Mouse (Mus musculus) left cerebral cortex, adult 2 months (tissue): Measurements from ENCODE around the gene Eif4enif1. TPM values are rescaled to one million over a fixed set of nuclear protein-coding genes. Genes with fewer than 3 reads are reported as not detected.
A peak's percentile ranks its signal among the peaks of the same experiment; 100 is the strongest.
"Not testable (repeated sequence)": the region's sequence is repeated elsewhere in the genome, so short reads cannot be mapped to it uniquely, and the experiment has no call there.

Experiments
- DNase-seq, 2 experiments: peaks; one replicate each; pipeline ENCODE4 v3.0.0; 2021 to 2022; ENCODE audit warnings: low spot score in 2 of 2, mixed read lengths in 1 of 2; ENCODE audit errors: extremely low spot score in 1 of 2
- H3K27ac ChIP-seq: fragments of 200-600 bp; 2 replicates; pipeline ENCODE4 v1.8.1; 2022
- H3K4me3 ChIP-seq: fragments of 200-600 bp; 2 replicates; pipeline ENCODE4 v1.8.1; 2022
- CTCF ChIP-seq: fragments of 200-600 bp; IDR thresholded peaks from 2 replicates; pipeline ENCODE4 v1.8.1; 2022; ENCODE audit warnings: antibody characterized with exemption, mild to moderate bottlenecking, moderate library complexity
- intact Hi-C: fragments of 180-260 bp; cut with DNase I; formaldehyde crosslinking; loops from one replicate; pipeline ENCODE4 v1.15.1; 2025
- long read RNA-seq, 2 experiments: library from polyadenylated mRNA; stranded (forward); transcript quantifications; one replicate each; pipeline ENCODE4 v2.0.0; 2021; ENCODE audit warnings: borderline mapping rate in 2 of 2
- total RNA-seq, 2 experiments: library from RNA; stranded (reverse); gene quantifications; 2 replicates each; pipeline ENCODE4 v1.2.3; 2021

Eif4enif1 gene
- total RNA-seq, result 10 to 100 TPM; 71.1 to 72.6 TPM
- long read RNA-seq, experiment 1, transcript Eif4enif1-203 (19 exons, 3,614 nt), result major isoform, 20 of 79 reads
- long read RNA-seq, experiment 1, partial matches to known transcripts, result 8 of 79 reads
- long read RNA-seq, experiment 1, other reads (novel, unspliced or antisense), result 51 of 79 reads
- long read RNA-seq, experiment 2, partial matches to known transcripts, result 1 of 43 reads
- long read RNA-seq, experiment 2, other reads (novel, unspliced or antisense), result 37 of 43 reads

DNA sequence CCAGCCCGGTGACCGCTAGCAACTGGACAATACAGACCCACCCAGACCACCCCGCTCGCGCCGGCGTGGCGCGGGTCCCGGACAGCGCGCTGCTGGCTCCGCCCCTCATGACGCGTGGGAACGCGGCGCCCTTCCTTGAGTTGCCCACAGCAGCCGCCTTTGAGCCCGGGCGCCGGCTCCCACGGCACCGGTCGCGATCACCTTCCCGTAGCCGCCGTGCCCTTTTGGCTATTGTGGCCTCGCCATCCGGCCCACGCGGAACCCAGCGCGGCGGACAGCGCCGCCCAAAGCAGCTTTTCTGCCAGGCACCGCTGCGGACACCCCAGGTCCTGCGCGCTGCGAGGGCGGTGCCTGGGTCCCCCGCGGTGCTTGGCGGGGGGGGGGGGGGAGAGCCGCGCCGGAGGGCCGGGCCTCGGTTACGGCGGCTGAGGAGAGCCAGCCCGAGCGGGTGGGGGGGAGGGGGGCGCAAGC lies at the start of gene Eif4enif1:
Gene Eif4enif1, plus strand, starts transcription at position 162 of the 471 bp plus-strand sequence.
- Histone ChIP-seq H3K27ac (peak within 1 kb of the TSS; percentile 62), H3K4me3 (peak within 1 kb of the TSS; percentile 34)
- TF ChIP-seq CTCF, result no peak
- intact Hi-C loops, result loop anchor here (1.0 kb wide), 1 partner anchor 88 kb away; no protein-coding TSS in a partner anchor
- peak; percentile 88 to 89 for DNase-seq

DNA sequence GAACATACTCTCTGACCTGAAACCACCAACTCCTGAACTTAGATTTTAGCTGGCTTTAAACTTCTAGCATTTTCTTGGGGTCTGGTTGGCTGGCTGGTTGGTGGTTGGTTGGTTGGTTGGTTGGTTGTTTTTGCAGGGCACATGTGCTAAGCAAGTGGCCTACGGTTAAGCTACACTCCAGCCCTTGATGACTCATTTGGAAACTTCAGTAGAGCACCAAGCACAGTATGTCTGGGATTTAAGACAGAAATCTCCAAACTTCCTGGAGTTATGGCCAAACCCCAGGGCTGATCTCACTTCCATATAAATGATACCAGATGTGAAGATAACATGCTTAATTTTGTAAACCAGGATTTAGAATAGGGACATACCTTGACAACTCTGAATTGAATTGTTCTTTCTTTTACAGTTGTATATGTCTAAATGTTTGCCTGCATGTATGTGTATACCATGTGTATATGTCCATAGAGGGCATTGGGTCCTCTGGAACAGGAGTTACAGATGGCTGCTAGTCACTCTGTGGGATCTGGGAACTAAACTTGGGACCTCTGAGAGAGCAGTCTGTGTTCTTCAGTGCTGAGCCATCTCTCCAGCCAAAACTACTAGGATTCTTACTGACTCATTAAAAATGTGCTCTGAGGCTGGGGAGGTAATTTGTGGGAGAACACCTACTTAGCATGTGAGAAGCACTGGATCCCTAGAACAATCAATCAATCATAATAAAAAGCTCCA lies 48.4 kb upstream of the Eif4enif1 start:
- H3K4me3 ChIP-seq, intact Hi-C loops, H3K27ac ChIP-seq: not testable (repeated sequence)
- peak; percentile 65 to 68 for DNase-seq

DNA sequence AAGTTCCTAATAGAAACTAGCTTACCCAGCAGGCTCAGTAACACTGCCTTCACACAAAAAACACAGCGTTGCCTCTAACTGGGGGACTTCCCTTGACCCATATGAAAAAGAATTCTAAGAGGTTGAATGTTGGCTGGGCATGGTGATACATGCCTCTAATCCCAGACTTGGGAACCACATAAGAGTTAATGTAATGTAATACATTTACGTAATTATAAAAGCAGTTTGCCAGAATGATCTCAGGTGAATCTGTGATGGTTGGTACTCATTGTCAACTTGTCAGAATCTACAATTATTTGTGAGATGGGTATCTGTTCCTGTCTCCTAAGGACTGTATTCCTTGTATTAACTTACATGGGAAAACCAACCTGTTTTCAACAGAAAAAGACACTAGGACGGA lies 45.2 kb upstream of the Eif4enif1 start:
- H3K4me3 ChIP-seq, H3K27ac ChIP-seq, intact Hi-C loops, DNase-seq: not testable (repeated sequence)

DNA sequence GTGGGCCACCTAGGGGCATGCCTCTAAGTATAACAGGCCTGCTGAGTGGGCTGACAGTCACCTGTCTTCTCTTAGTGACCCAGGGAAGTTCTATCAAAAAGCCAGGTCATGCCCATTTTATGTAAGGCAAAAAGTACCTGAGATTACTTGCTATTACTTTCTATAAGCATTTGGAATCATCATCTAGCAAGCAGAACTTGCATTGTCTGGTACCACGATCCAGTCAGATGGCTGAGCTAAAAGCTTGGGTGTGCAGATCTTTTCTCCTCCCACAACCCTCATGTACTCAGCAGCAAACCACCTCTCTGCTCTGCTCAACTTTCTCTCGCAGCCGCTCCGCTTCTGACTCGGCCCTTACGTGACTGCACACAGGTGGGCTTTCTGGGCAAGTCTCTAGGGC lies 44.2 kb upstream of the Eif4enif1 start:
- H3K27ac ChIP-seq, H3K4me3 ChIP-seq, intact Hi-C loops: not testable (repeated sequence)
- peak; percentile 30 to 36 for DNase-seq

DNA sequence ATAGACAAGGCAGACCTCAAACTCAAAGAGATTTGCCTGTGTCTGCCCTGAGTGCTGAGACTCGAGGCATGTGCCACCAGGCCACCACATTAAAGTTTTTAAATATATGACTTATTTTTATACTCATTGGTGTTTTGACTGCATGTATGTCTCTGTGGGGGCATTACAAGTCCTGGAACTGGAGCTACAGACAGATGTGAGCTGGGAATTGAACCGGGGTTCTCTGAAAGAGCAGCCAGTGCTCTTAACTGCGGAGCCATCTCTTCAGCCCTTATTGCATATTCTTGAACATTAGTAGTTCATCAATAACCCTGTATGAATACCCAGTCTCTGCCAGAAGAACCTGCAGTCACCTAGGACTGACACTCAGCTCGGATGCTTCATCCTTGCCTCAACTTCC lies 43.4 kb upstream of the Eif4enif1 start:
- intact Hi-C loops, H3K27ac ChIP-seq, H3K4me3 ChIP-seq, DNase-seq: not testable (repeated sequence)

DNA sequence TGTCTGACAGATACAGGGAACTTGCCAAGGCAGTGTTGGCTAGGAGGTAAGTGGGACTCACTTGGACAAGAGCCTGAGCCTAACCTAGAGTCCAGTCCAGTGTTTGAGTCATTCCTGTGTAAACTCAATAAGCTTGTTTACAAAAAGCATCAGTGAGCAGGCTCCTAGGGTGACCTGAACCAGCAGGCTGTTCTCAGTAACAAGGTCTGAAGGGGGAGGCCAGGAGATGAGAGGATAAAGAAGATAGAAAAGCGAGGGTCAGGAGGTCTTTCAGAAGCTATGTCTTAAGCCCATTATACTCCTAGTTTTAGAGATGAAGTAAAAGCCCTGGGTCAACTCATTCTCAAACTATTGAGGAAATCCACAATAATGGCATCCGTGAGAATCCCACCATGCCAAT lies 40.8 kb upstream of the Eif4enif1 start:
- H3K4me3 ChIP-seq, H3K27ac ChIP-seq, intact Hi-C loops: not testable (repeated sequence)
- peak; percentile 70 to 71 for DNase-seq

DNA sequence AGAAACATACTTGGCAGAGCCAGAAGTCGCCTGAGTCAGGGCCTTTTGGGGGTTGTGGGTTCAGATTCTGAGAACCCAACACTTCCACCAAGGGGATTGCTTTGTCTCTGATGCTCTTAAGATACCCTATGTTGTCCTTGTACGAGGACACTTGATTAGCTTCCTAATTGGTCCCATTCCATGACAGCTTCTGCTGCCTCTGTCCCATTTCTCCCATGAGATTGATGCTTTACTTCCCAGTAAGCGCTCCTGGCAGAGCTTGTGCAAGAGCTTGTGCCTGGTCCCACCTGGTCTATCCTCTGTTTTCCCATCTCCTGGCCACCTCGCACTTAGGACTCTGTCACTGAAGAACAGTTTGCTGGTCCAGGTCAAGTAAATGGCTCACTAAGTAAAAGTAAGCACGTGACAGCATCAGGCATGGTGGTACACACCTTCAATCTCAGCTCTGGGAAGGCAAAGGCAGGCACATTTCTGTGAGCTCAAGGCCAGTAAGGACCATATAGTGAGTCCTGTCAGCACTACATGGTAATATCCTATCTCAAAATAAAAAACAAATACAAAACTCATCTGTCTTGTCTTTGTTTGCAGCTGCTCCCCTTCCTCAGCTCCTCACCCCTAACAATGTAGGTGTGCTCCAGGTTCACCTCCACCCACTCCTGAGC lies 39.8 kb upstream of the Eif4enif1 start:
- peak; percentile 70 to 74 for DNase-seq
- H3K27ac ChIP-seq, intact Hi-C loops, H3K4me3 ChIP-seq: not testable (repeated sequence)

DNA sequence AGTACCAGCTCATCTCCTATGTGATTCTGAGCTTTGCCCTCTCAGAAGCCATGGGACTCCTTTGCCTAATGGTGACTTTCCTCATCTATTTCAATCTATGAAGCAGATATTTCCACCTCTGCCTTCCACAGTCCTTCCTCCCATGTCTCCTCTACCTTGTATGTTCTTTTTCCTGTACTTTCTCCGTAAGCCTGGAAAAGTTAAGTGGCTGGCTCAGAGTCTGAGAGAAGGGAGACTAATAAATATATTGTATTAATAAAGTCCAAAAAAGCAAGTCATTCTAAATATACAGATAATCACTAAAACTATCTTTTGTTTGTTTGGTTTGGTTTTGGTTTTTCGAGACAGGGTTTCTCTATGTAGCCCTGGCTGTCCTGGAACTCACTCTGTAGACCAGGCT lies 39.1 kb upstream of the Eif4enif1 start:
- H3K4me3 ChIP-seq, intact Hi-C loops, H3K27ac ChIP-seq: not testable (repeated sequence)
- peak; percentile 32 to 39 for DNase-seq

DNA sequence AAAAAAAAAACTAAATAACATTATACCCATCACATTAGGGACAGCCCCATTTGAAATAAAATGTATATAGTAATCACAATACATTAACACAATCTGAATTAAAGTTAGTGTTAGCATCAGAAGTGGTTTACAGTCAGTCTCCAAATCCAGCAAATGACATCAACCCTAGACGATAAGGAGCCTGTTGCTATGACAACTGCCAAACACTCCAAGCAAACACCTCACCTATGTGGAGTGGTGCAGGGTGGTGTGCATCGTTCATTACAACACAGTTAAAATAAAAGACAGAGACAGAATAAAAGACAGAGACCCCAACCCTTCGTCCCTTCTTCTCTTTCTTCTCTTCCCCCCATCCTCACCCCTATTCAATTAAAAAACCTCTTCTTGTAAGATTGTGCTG lies 38.5 kb upstream of the Eif4enif1 start:
- H3K27ac ChIP-seq, DNase-seq, intact Hi-C loops, H3K4me3 ChIP-seq: not testable (repeated sequence)

DNA sequence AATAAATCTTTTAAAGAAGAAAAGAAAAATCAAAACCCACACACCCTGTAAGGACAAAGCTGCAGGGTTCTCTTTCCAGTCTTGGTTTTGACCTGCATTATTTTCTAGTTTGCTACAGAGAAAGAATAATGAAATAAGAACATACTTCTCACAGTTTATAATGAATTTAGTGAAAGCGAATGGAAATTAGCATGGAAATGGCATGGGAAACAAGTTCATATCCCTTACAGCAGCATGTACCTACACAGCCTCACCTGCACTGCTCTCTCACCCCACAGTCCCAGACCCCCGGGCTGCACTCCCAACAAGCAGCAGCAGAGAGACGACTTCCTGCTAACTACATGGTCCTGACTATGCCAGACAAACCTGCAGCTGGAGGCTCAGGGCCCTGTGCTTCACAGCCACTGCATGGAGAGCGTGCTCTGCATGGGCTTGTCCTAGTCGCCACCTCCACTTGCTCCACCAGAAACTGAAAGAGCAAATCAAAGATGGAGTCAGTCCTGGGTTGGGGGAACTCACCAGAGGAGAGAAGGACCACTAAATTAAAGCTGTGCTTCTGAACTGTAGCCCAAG lies 36.9 kb upstream of the Eif4enif1 start:
- H3K27ac ChIP-seq, H3K4me3 ChIP-seq, intact Hi-C loops, DNase-seq: not testable (repeated sequence)

DNA sequence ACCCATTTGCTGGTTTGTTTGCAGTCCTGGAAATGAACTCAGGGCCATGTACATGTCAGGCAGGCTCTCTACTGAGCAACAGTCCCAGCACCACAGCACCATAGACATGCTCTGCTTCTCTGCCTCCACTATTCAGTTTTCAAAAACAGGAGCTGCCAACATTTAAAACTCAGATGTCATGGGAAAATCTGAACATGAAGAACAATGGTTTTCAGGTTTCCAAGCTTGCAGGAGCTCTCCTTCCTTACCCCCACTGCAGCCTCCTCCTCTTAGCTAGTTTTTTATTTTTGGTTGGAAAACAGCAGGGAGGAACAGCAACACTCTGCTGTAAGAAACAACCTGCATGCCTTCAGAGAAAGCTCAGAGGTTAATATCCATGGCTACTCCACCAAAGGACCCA lies 35.9 kb upstream of the Eif4enif1 start:
- intact Hi-C loops, H3K4me3 ChIP-seq, DNase-seq, H3K27ac ChIP-seq: not testable (repeated sequence)

DNA sequence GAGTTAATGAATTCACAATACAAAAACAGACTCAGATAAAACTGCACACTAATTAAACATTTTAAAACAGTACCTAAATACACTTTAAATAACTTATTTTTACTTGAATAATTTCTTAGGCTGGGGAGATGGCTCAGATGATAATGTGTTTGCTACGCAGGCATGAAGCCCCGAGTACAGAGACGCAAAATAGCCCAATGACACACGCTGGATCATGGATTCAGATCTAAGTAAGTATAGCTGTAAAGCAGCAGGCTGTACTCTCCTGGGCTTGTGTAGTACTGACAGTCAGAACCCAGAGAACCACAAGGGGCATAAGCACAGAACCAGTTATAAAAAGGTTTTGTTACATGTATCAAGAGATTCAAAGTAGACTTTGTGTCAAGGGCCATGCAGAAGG lies 35.1 kb upstream of the Eif4enif1 start:
- H3K4me3 ChIP-seq, intact Hi-C loops, H3K27ac ChIP-seq, DNase-seq: not testable (repeated sequence)

DNA sequence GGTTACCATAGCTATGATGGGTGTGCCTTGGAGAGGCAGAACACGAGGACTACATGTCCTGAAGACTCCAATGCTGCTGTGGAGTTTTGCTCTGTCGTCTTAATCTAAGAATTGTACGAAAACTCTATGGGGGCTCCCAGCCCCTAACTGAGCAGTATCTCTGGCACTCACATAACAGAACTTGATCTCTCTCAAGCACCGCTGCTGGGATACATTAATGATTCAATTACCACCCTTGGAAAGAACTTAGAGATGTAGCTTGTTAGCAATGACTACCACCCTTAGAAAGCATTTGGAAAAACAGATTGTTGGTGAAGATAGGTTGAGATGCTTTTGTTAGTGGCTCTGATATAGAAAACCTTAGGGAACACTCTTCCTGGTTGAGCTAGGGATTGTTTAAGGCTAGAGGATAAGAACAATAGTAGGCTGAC lies 34.6 kb upstream of the Eif4enif1 start:
- H3K4me3 ChIP-seq, H3K27ac ChIP-seq, intact Hi-C loops: not testable (repeated sequence)
- peak; percentile 41 to 54 for DNase-seq

DNA sequence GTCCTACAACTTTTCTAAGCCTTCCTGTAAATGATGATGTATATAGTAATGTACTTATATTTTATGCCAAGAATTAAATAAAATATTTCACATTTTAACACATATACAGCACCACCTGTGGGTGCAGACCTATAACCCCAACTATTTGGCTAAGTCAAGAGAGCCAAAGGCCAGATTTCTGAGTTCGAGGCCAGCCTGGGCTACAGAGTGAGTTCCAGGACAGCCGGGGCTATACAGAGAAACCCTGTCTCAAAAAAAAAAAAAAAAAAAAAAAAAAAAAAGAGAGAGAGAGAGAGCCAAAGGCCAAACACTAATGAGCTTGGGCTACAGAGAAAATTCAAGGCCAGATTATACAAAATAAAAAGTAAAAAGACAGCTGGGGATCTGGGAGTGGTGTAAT lies 33.1 kb upstream of the Eif4enif1 start:
- H3K27ac ChIP-seq, H3K4me3 ChIP-seq, intact Hi-C loops: not testable (repeated sequence)
- DNase-seq, result peak; percentile 43 to 47

DNA sequence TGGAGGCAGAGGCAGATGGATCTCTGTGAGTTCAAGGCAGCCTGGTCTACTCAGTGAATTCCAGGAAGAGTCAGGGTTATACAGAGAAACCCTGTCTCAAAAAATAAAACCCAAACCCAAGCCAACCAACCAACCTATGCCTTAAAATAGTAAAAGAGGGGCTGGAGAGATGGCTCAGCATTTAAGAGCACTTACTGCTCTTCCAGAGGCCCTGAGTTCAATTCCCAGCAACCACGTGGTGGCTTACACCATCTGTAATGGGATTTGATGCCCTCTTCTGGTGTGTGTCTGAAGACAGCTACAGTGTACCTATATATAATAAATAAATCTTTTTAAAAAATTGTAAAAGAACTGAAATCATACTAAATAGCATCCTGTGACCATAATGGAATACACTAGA lies 30.3 kb upstream of the Eif4enif1 start:
- peak; percentile 45 to 67 for DNase-seq
- H3K27ac ChIP-seq, H3K4me3 ChIP-seq, intact Hi-C loops: not testable (repeated sequence)

DNA sequence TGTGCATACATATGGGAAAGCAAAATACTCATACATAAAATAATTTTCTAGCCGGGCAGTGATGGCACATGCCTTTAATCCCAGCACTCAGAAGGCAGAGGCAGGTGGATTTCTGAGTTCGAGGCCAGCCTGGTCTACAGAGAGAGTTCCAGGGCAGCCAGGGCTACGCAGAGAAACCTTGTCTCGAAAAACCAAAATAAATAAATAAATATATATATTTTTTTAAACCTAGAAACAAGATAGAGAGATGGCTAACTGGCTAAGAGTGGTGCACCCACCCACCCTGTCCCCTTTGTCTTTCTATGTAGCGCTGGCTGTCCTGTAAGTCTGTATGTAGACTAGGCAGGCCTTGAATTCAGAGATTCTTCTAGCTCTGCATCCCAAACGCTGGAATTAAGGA lies 29.7 kb upstream of the Eif4enif1 start:
- H3K4me3 ChIP-seq, DNase-seq, intact Hi-C loops, H3K27ac ChIP-seq: not testable (repeated sequence)
